Mouse (Mus musculus) lung, embryonic 14.5 days (tissue): ENCODE data around the gene Ahsa1. TPM values are rescaled to one million over a fixed set of nuclear protein-coding genes. Genes with fewer than 3 reads are reported as not detected.

Experiments used
- ATAC-seq: fragments of 200-750 bp; cut with Nextera tagmentation; 2 replicates; pipeline ENCODE4 v1.8.0; 2017; ENCODE audit warnings: mild to moderate bottlenecking, moderate TSS enrichment, moderate library complexity; ENCODE audit not compliant: insufficient read depth
- DNase-seq: peaks from one replicate; pipeline ENCODE4 v3.0.0-alpha.2; 2015
- H3K27ac ChIP-seq: fragments of 300-500 bp; sonication (generic); 2 replicates; pipeline ENCODE4 v1.5.1; 2014; ENCODE audit warnings: low read depth, mild to moderate bottlenecking, moderate library complexity
- H3K27me3 ChIP-seq: fragments of 300-500 bp; sonication (generic); 2 replicates; pipeline ENCODE4 v1.6.1; 2014; ENCODE audit warnings: low read length, control low read depth; ENCODE audit not compliant: insufficient read depth
- H3K36me3 ChIP-seq: fragments of 300-500 bp; sonication (generic); 2 replicates; pipeline ENCODE4 v1.6.1; 2014; ENCODE audit warnings: control low read depth; ENCODE audit not compliant: insufficient read depth
- H3K4me1 ChIP-seq: fragments of 300-500 bp; sonication (generic); 2 replicates; pipeline ENCODE4 v1.6.1; 2014; ENCODE audit warnings: antibody characterized with exemption, control low read depth; ENCODE audit not compliant: insufficient read depth
- H3K4me2 ChIP-seq: fragments of 300-500 bp; sonication (generic); 2 replicates; pipeline ENCODE4 v1.6.1; 2014; ENCODE audit warnings: mild to moderate bottlenecking
- H3K4me3 ChIP-seq: fragments of 300-500 bp; sonication (generic); 2 replicates; pipeline ENCODE4 v1.5.1; 2014; ENCODE audit warnings: low read depth, low read length
- H3K9ac ChIP-seq: fragments of 300-500 bp; sonication (generic); 2 replicates; pipeline ENCODE4 v1.6.1; 2014
- H3K9me3 ChIP-seq: fragments of 300-500 bp; sonication (generic); 2 replicates; pipeline ENCODE4 v1.6.1; 2016; ENCODE audit warnings: low read depth, low read length, control low read depth
- CTCF ChIP-seq: IDR thresholded peaks from 2 replicates; pipeline ENCODE4 v1.5.1; 2016; ENCODE audit warnings: antibody characterized with exemption, low read depth
- WGBS: fragments of 180-500 bp; shearing (Covaris S2); extraction: QIAGEN DNeasy Blood & Tissue Kit; methylation state at CpG from one replicate; pipeline ENCODE4 v1.1.7; 2014; 5-methylcytosine and 5-hydroxymethylcytosine counted together
- polyA plus RNA-seq: library from polyadenylated mRNA; unstranded; fragments of >200 nt; fragmentation: Nextera tagmentation; extraction: Ambion mirVana; gene quantifications from 2 replicates; pipeline ENCODE4 v1.2.1, GENCODE M21; 2014

The Ahsa1 gene
- polyA plus RNA-seq, 1 experiment from 2014 or later = 199 TPM

GRCm38 (mm10) chr12:87236882-87237483 is 29.3 kb upstream of the Ahsa1 start:
- no peak for ATAC-seq

GRCm38 (mm10) chr12:87238632-87239031 is 27.6 kb upstream of the Ahsa1 start, which contains the start of gene Noxred1:
Noxred1 (minus strand) TSS chr12:87238732.
- H3K4me3 ChIP-seq = no peak within 1 kb of the TSS
- ATAC-seq (no peak), DNase-seq (no peak)
- peaks cover 48% of the 10 kb centered on the region for H3K36me3 ChIP-seq
- no peak within 1 kb of the TSS for H3K9ac ChIP-seq
- H3K4me1 ChIP-seq = no peaks in the 10 kb centered on the region
- WGBS = 91% methylated on average over 1 of the region's 1 CpGs
- TF ChIP-seq CTCF = no peak
- H3K27ac ChIP-seq = no peak within 1 kb of the TSS
- H3K27me3 ChIP-seq = no peaks in the 10 kb centered on the region
- H3K4me2 ChIP-seq = no peak within 1 kb of the TSS
- no peaks in the 10 kb centered on the region for H3K9me3 ChIP-seq

More at GRCm38 (mm10) chr12:87236882-87237483, 29.3 kb upstream of the Ahsa1 start:
- Histone ChIP-seq H3K9me3 (no peaks in the 10 kb centered on the region), H3K4me1 (no peaks in the 10 kb centered on the region), H3K36me3 (peaks cover 38% of the 10 kb centered on the region), H3K27me3 (no peaks in the 10 kb centered on the region), H3K4me2 (no peak overlapping the region), H3K27ac (no peak overlapping the region), H3K4me3 (no peak overlapping the region), H3K9ac (no peak overlapping the region)
- no peak for TF ChIP-seq CTCF
- no peak for DNase-seq
- WGBS = 84% methylated on average over 5 of the region's 5 CpGs

GRCm38 (mm10) chr12:87250161-87250560 is 16.1 kb upstream of the Ahsa1 start:
- Histone ChIP-seq H3K9ac (no peak overlapping the region), H3K27me3 (no peaks in the 10 kb centered on the region), H3K4me2 (no peak overlapping the region), H3K9me3 (no peaks in the 10 kb centered on the region), H3K36me3 (peaks cover 82% of the 10 kb centered on the region), H3K4me1 (no peaks in the 10 kb centered on the region), H3K27ac (no peak overlapping the region), H3K4me3 (no peak overlapping the region)
- TF ChIP-seq CTCF = no peak
- DNase-seq = no peak
- WGBS = 86% methylated on average over 6 of the region's 6 CpGs
- ATAC-seq = no peak

GRCm38 (mm10) chr12:87253878-87254277 is 12.4 kb upstream of the Ahsa1 start:
- Histone ChIP-seq H3K27ac (no peak overlapping the region), H3K27me3 (no peaks in the 10 kb centered on the region), H3K36me3 (peaks cover 89% of the 10 kb centered on the region), H3K4me1 (no peaks in the 10 kb centered on the region), H3K9ac (no peak overlapping the region), H3K4me3 (no peak overlapping the region), H3K4me2 (no peak overlapping the region), H3K9me3 (no peaks in the 10 kb centered on the region)
- 93% methylated on average over 6 of the region's 6 CpGs for WGBS
- DNase-seq = no peak
- TF ChIP-seq CTCF = no peak
- no peak for ATAC-seq

GRCm38 (mm10) chr12:87256629-87257028 is 9.7 kb upstream of the Ahsa1 start:
- Histone ChIP-seq H3K9me3 (no peaks in the 10 kb centered on the region), H3K4me2 (no peak overlapping the region), H3K27me3 (no peaks in the 10 kb centered on the region), H3K4me1 (no peaks in the 10 kb centered on the region), H3K27ac (no peak overlapping the region), H3K4me3 (no peak overlapping the region), H3K36me3 (peaks cover 86% of the 10 kb centered on the region), H3K9ac (no peak overlapping the region; the same call in 1 of the 2 replicates)
- WGBS = 92% methylated on average over 5 of the region's 5 CpGs
- ATAC-seq (no peak), DNase-seq (no peak)
- TF ChIP-seq CTCF = no peak

GRCm38 (mm10) chr12:87260562-87260961 is 5.7 kb upstream of the Ahsa1 start:
- no peak for TF ChIP-seq CTCF
- 95% methylated on average over 8 of the region's 8 CpGs for whole genome bisulfite sequencing

GRCm38 (mm10) chr12:87265444-87265843 is 835 bp upstream of the Ahsa1 start:
- peak overlapping the region; percentile 75 for H3K4me2 ChIP-seq
- H3K27me3 ChIP-seq = no peaks in the 10 kb centered on the region
- peak overlapping the region; percentile 44; the same call in 1 of the 2 replicates for H3K27ac ChIP-seq
- peak; percentile 15 for DNase-seq
- TF ChIP-seq CTCF = no peak
- peak overlapping the region; percentile 84 for H3K4me3 ChIP-seq
- 19% methylated on average over 11 of the region's 11 CpGs for WGBS
- H3K4me1 ChIP-seq = 0 out of 2 replicates have a peak, but pooled peaks cover 13% of the 10 kb centered on the region
- peaks cover 39% of the 10 kb centered on the region for H3K36me3 ChIP-seq
- no peak for ATAC-seq
- no peaks in the 10 kb centered on the region for H3K9me3 ChIP-seq
- peak overlapping the region; percentile 89 for H3K9ac ChIP-seq

More at GRCm38 (mm10) chr12:87260562-87260961, 5.7 kb upstream of the Ahsa1 start:
- no peak for ATAC-seq
- H3K27me3 ChIP-seq = no peaks in the 10 kb centered on the region
- H3K4me3 ChIP-seq = no peak overlapping the region
- no peak for DNase-seq
- no peak overlapping the region for H3K4me2 ChIP-seq
- H3K4me1 ChIP-seq = 0 out of 2 replicates have a peak, but pooled peaks cover 6% of the 10 kb centered on the region
- H3K9me3 ChIP-seq = no peaks in the 10 kb centered on the region
- H3K27ac ChIP-seq = no peak overlapping the region
- H3K9ac ChIP-seq = no peak overlapping the region
- H3K36me3 ChIP-seq = peaks cover 68% of the 10 kb centered on the region
